Mouse (Mus musculus) heart, adult 2 months (tissue): ENCODE data around the gene Slc47a1. TPM values are rescaled to one million over a fixed set of nuclear protein-coding genes. Genes with fewer than 3 reads are reported as not detected.
A peak's percentile ranks its signal among the peaks of the same experiment; 100 is the strongest.
"Not testable (repeated sequence)": the region's sequence is repeated elsewhere in the genome, so short reads cannot be mapped to it uniquely, and the experiment has no call there.

ENCODE experiments used
- DNase-seq, 2 experiments: peaks; one replicate each; pipeline ENCODE4 v3.0.0; 2021
- H3K27ac ChIP-seq: fragments of 200-600 bp; 2 replicates; pipeline ENCODE4 v1.8.1; 2022
- H3K27me3 ChIP-seq: fragments of 200-500 bp; 2 replicates; pipeline ENCODE4 v1.6.1; 2012; ENCODE audit warnings: mild to moderate bottlenecking, low read length, inconsistent platforms, mixed read lengths; ENCODE audit not compliant: control insufficient read depth, insufficient read depth
- H3K36me3 ChIP-seq: fragments of 200-500 bp; 2 replicates; pipeline ENCODE4 v1.6.1; 2012; ENCODE audit warnings: low read length, inconsistent platforms; ENCODE audit not compliant: control insufficient read depth, insufficient read depth
- H3K4me1 ChIP-seq: fragments of 200-500 bp; 2 replicates; pipeline ENCODE4 v1.6.1; 2011; ENCODE audit warnings: low read length; ENCODE audit not compliant: control insufficient read depth, insufficient read depth
- H3K4me3 ChIP-seq: fragments of 200-600 bp; 2 replicates; pipeline ENCODE4 v1.8.1; 2022
- H3K79me2 ChIP-seq: fragments of 200-500 bp; replicated peaks from 2 replicates; pipeline ENCODE4 v1.6.1; 2012; ENCODE audit warnings: mild to moderate bottlenecking, inconsistent platforms, low read length, moderate library complexity, mixed read lengths; ENCODE audit not compliant: control insufficient read depth, insufficient read depth
- H3K9ac ChIP-seq: fragments of 200-500 bp; 2 replicates; pipeline ENCODE4 v1.6.1; 2012; ENCODE audit warnings: low read depth, mild to moderate bottlenecking, control low read depth, inconsistent platforms, low read length, mixed read lengths
- CTCF ChIP-seq: fragments of 200-600 bp; IDR thresholded peaks from 2 replicates; pipeline ENCODE4 v1.8.1; 2022; ENCODE audit warnings: antibody characterized with exemption, mild to moderate bottlenecking, moderate library complexity
- EP300 ChIP-seq: fragments of 200-500 bp; IDR thresholded peaks from 2 replicates; pipeline ENCODE4 v1.6.1; 2011; ENCODE audit warnings: low read depth, low read length, control low read depth; ENCODE audit not compliant: insufficient read depth
- POLR2A ChIP-seq: fragments of 200-500 bp; IDR thresholded peaks from 2 replicates; pipeline ENCODE4 v1.6.1; 2011; ENCODE audit warnings: mild to moderate bottlenecking, low read depth, low read length, control low read depth; ENCODE audit not compliant: insufficient read depth
- WGBS: fragments of 180-500 bp; shearing (Covaris S2); methylation state at CpG from one replicate; pipeline ENCODE4 v1.1.7; 2018; 5-methylcytosine and 5-hydroxymethylcytosine counted together
- intact Hi-C: fragments of 180-260 bp; cut with DNase I; formaldehyde crosslinking; loops from one replicate; pipeline ENCODE4 v1.15.1; 2025
- polyA plus RNA-seq: library from polyadenylated mRNA; depleted of rRNA; stranded (reverse); fragments of >200 nt; gene quantifications from 2 replicates; pipeline ENCODE4 v1.2.3, GENCODE M21; 2012
- total RNA-seq, 2 experiments: library from RNA; stranded (reverse); gene quantifications; 2 replicates each; pipeline ENCODE4 v1.2.3; 2021

Gene Slc47a1
- total and polyA plus RNA-seq, 3 experiments = 27.7 to 51.1 (median 32.0) TPM

- intact Hi-C loops = loop anchor here (2.0 to 5.0 kb wide), 4 partner anchors 177 to 475 kb away; partner anchors contain the start of genes Map2k3 and Usp22
- WGBS = 2% methylated on average over 39 of the region's 39 CpGs
- Histone ChIP-seq H3K9ac (peak overlapping the region; percentile 71), H3K4me1 (no peaks in the 10 kb centered on the region), H3K36me3 (no peaks in the 10 kb centered on the region), H3K4me3 (peak overlapping the region; percentile 94), H3K27ac (peak overlapping the region; percentile 100), H3K27me3 (no peaks in the 10 kb centered on the region), H3K79me2 (no peaks in the 10 kb centered on the region)
- peak; percentile 93 to 98 for DNase-seq
- TF ChIP-seq EP300 (peak; percentile 93), POLR2A (peak; percentile 74), CTCF (peak; percentile 71)
Measured at GRCm38 (mm10) chr11:61407638-61408183, 29.6 kb upstream of the Slc47a1 start.

- 69% methylated on average over 4 of the region's 4 CpGs for WGBS
- Histone ChIP-seq H3K36me3 (no peaks in the 10 kb centered on the region), H3K9ac (no peak overlapping the region), H3K27ac (no peak overlapping the region; the same call in 1 of the 2 replicates), H3K27me3 (no peaks in the 10 kb centered on the region), H3K4me3 (no peak overlapping the region), H3K79me2 (no peaks in the 10 kb centered on the region), H3K4me1 (peaks cover 4% of the 10 kb centered on the region; the same call in 1 of the 2 replicates)
- no peak for TF ChIP-seq POLR2A
- no peak for TF ChIP-seq CTCF
- no peak for TF ChIP-seq EP300
- no peak for DNase-seq
- intact Hi-C loops = no loop called here
Measured at GRCm38 (mm10) chr11:61401794-61402193, 23.6 kb upstream of the Slc47a1 start.

GRCm38 (mm10) chr11:61400681-61401346, 22.7 kb upstream of the Slc47a1 start:
- H3K4me1 ChIP-seq = peaks cover 4% of the 10 kb centered on the region; the same call in 1 of the 2 replicates
- no peaks in the 10 kb centered on the region for H3K79me2 ChIP-seq
- no peaks in the 10 kb centered on the region for H3K27me3 ChIP-seq
- H3K36me3 ChIP-seq = no peaks in the 10 kb centered on the region
- no peak overlapping the region for H3K4me3 ChIP-seq
- peak overlapping the region; percentile 81 for H3K27ac ChIP-seq
- DNase-seq = peak; percentile 47 to 74
- peak; percentile 41; the same call in 1 of the 2 replicates for TF ChIP-seq POLR2A
- TF ChIP-seq CTCF = no peak
- H3K9ac ChIP-seq = peak overlapping the region; percentile 39
- intact Hi-C loops = no loop called here
- WGBS = 40% methylated on average over 8 of the region's 8 CpGs

- H3K36me3 ChIP-seq, H3K9ac ChIP-seq, H3K27ac ChIP-seq, H3K79me2 ChIP-seq, H3K4me1 ChIP-seq, H3K27me3 ChIP-seq, H3K4me3 ChIP-seq, intact Hi-C loops, DNase-seq: not testable (repeated sequence)
- 93% methylated on average over 18 of the region's 18 CpGs for WGBS
Measured at GRCm38 (mm10) chr11:61397423-61398043, 19.4 kb upstream of the Slc47a1 start.

- Histone ChIP-seq H3K4me1 (no peaks in the 10 kb centered on the region), H3K27ac (no peak overlapping the region), H3K36me3 (no peaks in the 10 kb centered on the region), H3K27me3 (no peaks in the 10 kb centered on the region), H3K79me2 (no peaks in the 10 kb centered on the region), H3K4me3 (no peak overlapping the region), H3K9ac (no peak overlapping the region)
- DNase-seq = no peak
- 72% methylated on average over 4 of the region's 4 CpGs for WGBS
- TF ChIP-seq CTCF (no peak), POLR2A (no peak), EP300 (no peak)
- intact Hi-C loops = loop anchor here (1.0 to 5.0 kb wide), 4 partner anchors 40 to 282 kb away; no protein-coding TSS in a partner anchor
Measured at GRCm38 (mm10) chr11:61388936-61389335, 10.8 kb upstream of the Slc47a1 start.

GRCm38 (mm10) chr11:61388012-61388411, 9.9 kb upstream of the Slc47a1 start:
- intact Hi-C loops = loop anchor here (1.0 to 5.0 kb wide), 4 partner anchors 39 to 281 kb away; no protein-coding TSS in a partner anchor
- Histone ChIP-seq H3K79me2 (no peaks in the 10 kb centered on the region), H3K36me3 (no peaks in the 10 kb centered on the region), H3K27ac (no peak overlapping the region), H3K27me3 (no peaks in the 10 kb centered on the region), H3K4me3 (no peak overlapping the region), H3K9ac (no peak overlapping the region), H3K4me1 (no peaks in the 10 kb centered on the region)
- DNase-seq = peak in 1 of 2 experiments; percentile 31
- 59% methylated on average over 6 of the region's 6 CpGs for WGBS
- TF ChIP-seq CTCF = peak; percentile 68
- no peak for TF ChIP-seq EP300
